Mouse (Mus musculus): ENCODE measurements around the gene Fbxw5. TPM values are rescaled to one million over a fixed set of nuclear protein-coding genes. Genes with fewer than 3 reads are reported as not detected.

Gene Fbxw5
- polyA plus RNA-seq, 1 experiment, result 64.7 TPM

Other genes starting within 250 kb of the Fbxw5 start
- 29.8 and 31.1 TPM in 2 replicates for gene Tmem203, start 245.3 kb upstream of the Fbxw5 start, polyA plus RNA-seq (2012; rRNA removed)
- gene Tprn, start 238.1 kb upstream of the Fbxw5 start, polyA plus RNA-seq (2012; rRNA removed), result 13.5 and 18.9 TPM in 2 replicates
- gene Ssna1, start 228.3 kb upstream of the Fbxw5 start, polyA plus RNA-seq (2012; rRNA removed), result 75.4 and 86.0 TPM in 2 replicates
- 69.9 and 79.0 TPM in 2 replicates for gene Anapc2, start 228.3 kb upstream of the Fbxw5 start, polyA plus RNA-seq (2012; rRNA removed)
- gene Tmem210, start 212.6 kb upstream of the Fbxw5 start, polyA plus RNA-seq (2012; rRNA removed), result not detected in 2 replicates
- gene Lrrc26, start 210.8 kb upstream of the Fbxw5 start, polyA plus RNA-seq (2012; rRNA removed), result 0.15 TPM in 1 of 2 replicates, not detected in the other
- gene Grin1, start 181.6 kb upstream of the Fbxw5 start, polyA plus RNA-seq (2012; rRNA removed), result 313 and 325 TPM in 2 replicates
- 31.1 and 31.8 TPM in 2 replicates for gene Man1b1, start 168.4 kb upstream of the Fbxw5 start, polyA plus RNA-seq (2012; rRNA removed)
- 62.5 and 63.9 TPM in 2 replicates for gene Dpp7, start 144.4 kb upstream of the Fbxw5 start, polyA plus RNA-seq (2012; rRNA removed)
- gene Uap1l1, start 135.1 kb upstream of the Fbxw5 start, polyA plus RNA-seq (2012; rRNA removed), result 15.0 and 17.9 TPM in 2 replicates
- 3.9 and 5.3 TPM in 2 replicates for gene Sapcd2, start 128.4 kb upstream of the Fbxw5 start, polyA plus RNA-seq (2012; rRNA removed)
- gene Entpd2, start 104.9 kb upstream of the Fbxw5 start, polyA plus RNA-seq (2012; rRNA removed), result 14.1 and 19.3 TPM in 2 replicates
- gene Npdc1, start 101.4 kb upstream of the Fbxw5 start, polyA plus RNA-seq (2012; rRNA removed), result 383 and 426 TPM in 2 replicates
- 0.40 and 0.67 TPM in 2 replicates for gene Fut7, start 77.5 kb upstream of the Fbxw5 start, polyA plus RNA-seq (2012; rRNA removed)
- gene Abca2, start 72.0 kb upstream of the Fbxw5 start, polyA plus RNA-seq (2012; rRNA removed), result 107 TPM in 2 replicates
- gene Clic3, start 43.9 kb upstream of the Fbxw5 start, polyA plus RNA-seq (2012; rRNA removed), result 0.42 and 1.4 TPM in 2 replicates
- gene Paxx, start 39.7 kb upstream of the Fbxw5 start, polyA plus RNA-seq (2012; rRNA removed), result 110 and 114 TPM in 2 replicates
- 2,136 and 2,926 TPM in 2 replicates for gene Ptgds, start 30.7 kb upstream of the Fbxw5 start, polyA plus RNA-seq (2012; rRNA removed)
- gene Lcn12, start 6.8 kb upstream of the Fbxw5 start, polyA plus RNA-seq (2012; rRNA removed), result not detected in 2 replicates
- gene C8g, start 969 bp downstream of the Fbxw5 start, polyA plus RNA-seq (2012; rRNA removed), result 2.5 and 2.8 TPM in 2 replicates
- 8.1 and 9.1 TPM in 2 replicates for gene Traf2, start 46.2 kb downstream of the Fbxw5 start, polyA plus RNA-seq (2012; rRNA removed)
- 287 and 289 TPM in 2 replicates for gene Edf1, start 57.1 kb downstream of the Fbxw5 start, polyA plus RNA-seq (2012; rRNA removed)
- 2.1 and 2.5 TPM in 2 replicates for gene Mamdc4, start 74.1 kb downstream of the Fbxw5 start, polyA plus RNA-seq (2012; rRNA removed)
- gene Phpt1, start 74.5 kb downstream of the Fbxw5 start, polyA plus RNA-seq (2012; rRNA removed), result 134 and 161 TPM in 2 replicates
- gene Ajm1, start 81.0 kb downstream of the Fbxw5 start, polyA plus RNA-seq (2012; rRNA removed), result 114 and 122 TPM in 2 replicates
- 130 and 148 TPM in 2 replicates for gene Rabl6, start 107.8 kb downstream of the Fbxw5 start, polyA plus RNA-seq (2012; rRNA removed)
- gene Ccdc183, start 116.9 kb downstream of the Fbxw5 start, polyA plus RNA-seq (2012; rRNA removed), result 0.06 TPM in 1 of 2 replicates, not detected in the other
- gene Tmem141, start 121.3 kb downstream of the Fbxw5 start, polyA plus RNA-seq (2012; rRNA removed), result 66.7 and 72.2 TPM in 2 replicates
- gene Fcna, start 127.3 kb downstream of the Fbxw5 start, polyA plus RNA-seq (2012; rRNA removed), result 0.17 and 0.28 TPM in 2 replicates
- gene Lcn8, start 152.4 kb downstream of the Fbxw5 start, polyA plus RNA-seq (2012; rRNA removed), result not detected in 2 replicates
- not detected in 2 replicates for gene Lcn5, start 157.2 kb downstream of the Fbxw5 start, polyA plus RNA-seq (2012; rRNA removed)
- not detected in 2 replicates for gene Lcn6, start 176.0 kb downstream of the Fbxw5 start, polyA plus RNA-seq (2012; rRNA removed)
- not detected in 2 replicates for gene Lcn10, start 182.0 kb downstream of the Fbxw5 start, polyA plus RNA-seq (2012; rRNA removed)
- gene Obp2a, start 199.3 kb downstream of the Fbxw5 start, polyA plus RNA-seq (2012; rRNA removed), result not detected in 2 replicates
- gene Bmyc, start 206.0 kb downstream of the Fbxw5 start, polyA plus RNA-seq (2012; rRNA removed), result 107 and 127 TPM in 2 replicates
- gene Obp2b, start 236.3 kb downstream of the Fbxw5 start, polyA plus RNA-seq (2012; rRNA removed), result not detected in 2 replicates

Measured in frontal cortex, adult 2 months (tissue).